Mouse (Mus musculus): ENCODE results near the gene Inpp4b.

Inpp4b gene

GRCm38 (mm10) chr8:81342236-81342998, at the start of gene Inpp4b:
Inpp4b (plus strand) TSS chr8:81342556.
- peak; percentile 22 for DNase-seq (ENCODE audit: low spot score)

GRCm38 (mm10) chr8:81335250-81335649, 7.1 kb upstream of the Inpp4b start:
- DNase-seq (ENCODE audit: low spot score), result no peak

GRCm38 (mm10) chr8:81341191-81341590, 1.2 kb upstream of the Inpp4b start:
- DNase-seq (ENCODE audit: low spot score), result no peak

- DNase-seq (ENCODE audit: low spot score), result peak; percentile 27
Observed at GRCm38 (mm10) chr8:81341591-81342235, 643 bp upstream of the Inpp4b start.

- no peak for DNase-seq (ENCODE audit: low spot score)
Observed at GRCm38 (mm10) chr8:81342999-81343302, 595 bp downstream of the Inpp4b start.

GRCm38 (mm10) chr8:81345170-81345697, 2.9 kb downstream of the Inpp4b start:
- no peak for DNase-seq (ENCODE audit: low spot score)

GRCm38 (mm10) chr8:81349452-81349851, 7.1 kb downstream of the Inpp4b start:
- no peak for DNase-seq (ENCODE audit: low spot score)

- DNase-seq (ENCODE audit: low spot score), result no peak
Observed at GRCm38 (mm10) chr8:81353460-81353859, 11.1 kb downstream of the Inpp4b start.

GRCm38 (mm10) chr8:81358108-81358507, 15.8 kb downstream of the Inpp4b start:
- DNase-seq (ENCODE audit: low spot score), result no peak

GRCm38 (mm10) chr8:81360518-81360917, 18.2 kb downstream of the Inpp4b start:
- no peak for DNase-seq (ENCODE audit: low spot score)

- no peak for DNase-seq (ENCODE audit: low spot score)
Observed at GRCm38 (mm10) chr8:81361162-81361561, 18.8 kb downstream of the Inpp4b start.

- DNase-seq (ENCODE audit: low spot score), result no peak
Observed at GRCm38 (mm10) chr8:81370607-81371006, 28.3 kb downstream of the Inpp4b start.

- DNase-seq (ENCODE audit: low spot score), result no peak
Observed at GRCm38 (mm10) chr8:81371844-81372243, 29.5 kb downstream of the Inpp4b start.

GRCm38 (mm10) chr8:81374877-81375475, 32.6 kb downstream of the Inpp4b start:
- DNase-seq (ENCODE audit: low spot score), result no peak

- no peak for DNase-seq (ENCODE audit: low spot score)
Observed at GRCm38 (mm10) chr8:81388953-81389352, 46.6 kb downstream of the Inpp4b start.

GRCm38 (mm10) chr8:81399071-81399470, 56.7 kb downstream of the Inpp4b start:
- DNase-seq (ENCODE audit: low spot score), result no peak

GRCm38 (mm10) chr8:81399501-81399900, 57.1 kb downstream of the Inpp4b start:
- no peak for DNase-seq (ENCODE audit: low spot score)

- no peak for DNase-seq (ENCODE audit: low spot score)
Observed at GRCm38 (mm10) chr8:81412707-81413106, 70.4 kb downstream of the Inpp4b start.

- DNase-seq (ENCODE audit: low spot score), result no peak
Observed at GRCm38 (mm10) chr8:81443957-81444356, 101.6 kb downstream of the Inpp4b start.

- DNase-seq (ENCODE audit: low spot score), result no peak
Observed at GRCm38 (mm10) chr8:81449798-81450197, 107.4 kb downstream of the Inpp4b start.

GRCm38 (mm10) chr8:81452082-81452481, 109.7 kb downstream of the Inpp4b start:
- DNase-seq (ENCODE audit: low spot score), result no peak

GRCm38 (mm10) chr8:81454830-81455229, 112.5 kb downstream of the Inpp4b start:
- DNase-seq (ENCODE audit: low spot score), result no peak

GRCm38 (mm10) chr8:81463762-81464161, 121.4 kb downstream of the Inpp4b start:
- DNase-seq (ENCODE audit: low spot score), result no peak

Data from ovary, postnatal 10 days (tissue).